Mouse (Mus musculus) left cerebral cortex, postnatal 10 days (tissue): ENCODE results near the gene Nabp2. TPM values are rescaled to one million over a fixed set of nuclear protein-coding genes. Genes with fewer than 3 reads are reported as not detected.

Source experiments
- DNase-seq, 2 experiments: peaks; one replicate each; pipeline ENCODE4 v3.0.0; 2021 to 2022; ENCODE audit warnings: low spot score in 2 of 2, mixed read lengths in 1 of 2; ENCODE audit errors: extremely low spot score in 1 of 2
- intact Hi-C: fragments of 180-260 bp; cut with DNase I; formaldehyde crosslinking; loops from one replicate; pipeline ENCODE4 v1.15.1; 2025
- total RNA-seq, 2 experiments: library from RNA; stranded (reverse); gene quantifications; 2 replicates each; pipeline ENCODE4 v1.2.3; 2021

The Nabp2 gene
- total RNA-seq, 2 experiments from 2014 or later = 88.5 to 93.8 TPM

DNA sequence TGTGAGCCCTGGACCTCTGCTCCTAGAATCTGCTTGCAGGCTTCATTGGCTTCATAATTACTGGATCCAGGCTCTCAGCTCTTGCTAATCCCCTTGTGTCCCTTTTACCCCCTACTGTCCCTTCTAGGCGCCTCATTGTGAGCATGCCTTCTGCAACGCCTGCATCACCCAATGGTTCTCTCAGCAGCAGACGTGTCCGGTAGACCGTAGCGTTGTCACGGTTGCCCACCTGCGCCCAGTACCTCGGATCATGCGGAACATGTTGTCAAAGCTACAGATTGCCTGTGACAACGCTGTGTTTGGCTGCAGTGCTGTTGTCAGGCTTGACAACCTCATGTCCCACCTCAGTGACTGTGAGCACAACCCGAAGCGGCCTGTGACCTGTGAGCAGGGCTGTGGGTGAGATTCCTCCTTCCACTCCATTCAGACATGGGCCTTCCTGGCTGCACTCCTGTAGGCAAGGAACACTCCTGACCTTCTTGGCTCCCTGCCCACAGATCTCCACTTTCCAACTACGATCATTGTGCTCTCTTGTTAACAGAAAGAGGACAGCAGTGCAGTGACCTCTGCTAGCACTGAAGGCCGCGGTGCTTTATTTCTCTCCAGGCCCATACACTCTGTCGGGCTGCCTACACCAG is 24.0 kb upstream of the Nabp2 start:
- intact Hi-C loops = no loop called here
- DNase-seq = peak in 1 of 2 experiments; percentile 56

DNA sequence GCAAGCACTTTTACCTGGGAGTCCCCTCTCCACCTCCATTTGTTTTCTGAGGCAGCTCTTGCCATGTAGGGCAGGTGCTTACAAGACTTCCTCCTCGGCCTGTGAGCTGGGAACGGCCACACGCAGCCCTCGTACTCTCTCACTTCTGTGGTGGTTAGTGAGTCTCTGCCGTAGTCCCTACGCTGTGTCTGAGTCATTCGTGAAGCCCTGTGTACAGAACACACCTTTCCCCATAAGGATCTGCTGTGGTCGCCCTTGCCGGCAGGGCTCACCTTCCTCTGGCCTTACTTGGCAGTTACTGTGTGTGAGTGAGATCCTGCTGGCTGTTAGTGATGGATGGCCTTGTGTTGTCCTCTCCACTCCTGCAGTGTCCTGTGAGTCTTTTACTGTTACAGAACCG is 23.4 kb upstream of the Nabp2 start:
- no peak for DNase-seq
- intact Hi-C loops = no loop called here

- intact Hi-C loops = no loop called here
- DNase-seq = no peak
These were observed 22.1 kb upstream of the Nabp2 start for GRCm38 (mm10) chr10:128433417-128433816.

- intact Hi-C loops = no loop called here
- no peak for DNase-seq
These were observed 18.2 kb upstream of the Nabp2 start for GRCm38 (mm10) chr10:128429454-128429853.

- no peak for DNase-seq
- intact Hi-C loops = no loop called here
These were observed 17.8 kb upstream of the Nabp2 start for GRCm38 (mm10) chr10:128429052-128429451.

GRCm38 (mm10) chr10:128425260-128425659 is 14.0 kb upstream of the Nabp2 start:
- DNase-seq = no peak
- intact Hi-C loops = no loop called here

DNA sequence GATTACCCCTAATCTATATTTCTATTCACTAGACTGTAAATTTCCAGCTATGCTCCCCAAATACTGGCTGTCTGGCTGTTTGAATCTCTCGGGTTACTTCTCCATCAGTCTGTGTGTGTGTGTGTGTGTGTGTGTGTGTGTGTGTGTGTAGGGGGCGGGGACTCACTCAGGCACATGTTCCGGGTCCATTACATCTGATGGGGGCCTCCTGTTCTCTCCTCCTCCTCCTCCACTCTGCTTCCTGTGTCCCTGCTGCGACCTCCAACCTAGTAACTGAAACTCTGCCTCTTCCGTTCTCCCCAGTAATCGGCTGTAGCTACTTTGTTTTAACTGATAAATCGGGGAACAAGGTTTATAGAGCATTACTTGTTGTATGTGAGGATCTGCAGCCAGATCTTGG is 13.3 kb upstream of the Nabp2 start:
- intact Hi-C loops = no loop called here

GRCm38 (mm10) chr10:128422426-128422825 is 11.1 kb upstream of the Nabp2 start:
- intact Hi-C loops = no loop called here
- DNase-seq = no peak

More for the DNA sequence above, 13.3 kb upstream of the Nabp2 start:
- DNase-seq = no peak

GRCm38 (mm10) chr10:128414848-128415247 is 3.6 kb upstream of the Nabp2 start:
- intact Hi-C loops = loop anchor here (5.0 kb wide), 1 partner anchor 42 kb away; the partner anchor contains the start of gene Smarcc2
- DNase-seq = no peak

DNA sequence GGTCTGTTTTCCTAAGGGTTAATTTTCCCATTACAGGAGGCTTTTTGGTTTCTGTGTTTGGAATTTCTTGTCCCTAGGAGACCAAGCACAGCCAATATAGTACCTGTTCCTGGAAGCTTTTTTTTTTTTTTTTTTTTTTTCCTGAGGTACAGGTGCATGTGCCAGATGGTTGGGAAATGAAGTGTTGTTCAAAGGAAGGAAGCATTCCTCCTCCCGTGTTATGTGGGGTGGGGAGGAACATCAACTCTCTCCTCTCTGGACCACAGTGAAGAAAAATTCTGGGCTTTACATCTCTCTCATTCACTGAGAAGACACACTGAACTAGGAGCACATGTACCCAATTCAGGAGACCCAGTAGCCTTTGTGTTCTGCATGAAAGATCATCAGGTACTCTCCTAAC is 1.8 kb upstream of the Nabp2 start:
- DNase-seq = no peak
- intact Hi-C loops = loop anchor here (5.0 kb wide), 1 partner anchor 44 kb away; the partner anchor contains the start of gene Smarcc2

- intact Hi-C loops = loop anchor here (5.0 kb wide), 1 partner anchor 45 kb away; the partner anchor contains the start of gene Smarcc2
These were observed 1.3 kb upstream of the Nabp2 start for GRCm38 (mm10) chr10:128412558-128412957.

DNA sequence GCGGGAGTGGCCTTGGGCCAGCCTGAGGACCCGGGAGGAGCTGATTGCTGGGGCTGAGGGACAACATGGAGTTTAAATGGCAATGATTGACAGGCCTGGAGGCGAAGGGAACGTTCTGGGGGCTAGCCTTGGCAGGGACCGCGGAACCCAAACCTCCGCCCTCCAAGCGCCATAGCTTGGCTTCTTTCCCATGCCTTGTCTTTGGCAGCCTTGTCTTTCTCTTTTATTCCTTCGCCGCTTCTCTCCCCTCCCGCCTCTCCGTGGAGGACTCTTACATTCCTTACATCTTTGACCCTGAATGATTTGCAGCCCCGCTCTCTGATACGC is 726 bp upstream of the Nabp2 start:
- DNase-seq = peak in 1 of 2 experiments; percentile 62
- intact Hi-C loops = loop anchor here (5.0 kb wide), 1 partner anchor 45 kb away; the partner anchor contains the start of gene Smarcc2

More at GRCm38 (mm10) chr10:128412558-128412957, 1.3 kb upstream of the Nabp2 start:
- no peak for DNase-seq

DNA sequence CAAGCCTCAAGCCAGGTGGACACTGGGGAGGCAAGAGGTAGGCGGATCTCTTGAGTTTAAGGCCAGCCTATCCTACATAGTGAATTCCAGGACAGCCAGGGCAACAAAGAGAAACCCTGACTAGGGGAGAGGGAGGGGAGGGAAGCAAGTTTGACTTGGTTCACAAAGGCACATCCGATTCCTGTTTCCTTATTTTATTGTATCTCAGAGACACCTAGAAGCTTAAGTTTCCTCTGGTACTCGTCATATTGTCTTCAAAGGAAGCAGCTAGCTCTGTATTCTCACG is 789 bp downstream of the Nabp2 start:
- DNase-seq = no peak
- intact Hi-C loops = loop anchor here (5.0 kb wide), 1 partner anchor 47 kb away; the partner anchor contains the start of gene Smarcc2

DNA sequence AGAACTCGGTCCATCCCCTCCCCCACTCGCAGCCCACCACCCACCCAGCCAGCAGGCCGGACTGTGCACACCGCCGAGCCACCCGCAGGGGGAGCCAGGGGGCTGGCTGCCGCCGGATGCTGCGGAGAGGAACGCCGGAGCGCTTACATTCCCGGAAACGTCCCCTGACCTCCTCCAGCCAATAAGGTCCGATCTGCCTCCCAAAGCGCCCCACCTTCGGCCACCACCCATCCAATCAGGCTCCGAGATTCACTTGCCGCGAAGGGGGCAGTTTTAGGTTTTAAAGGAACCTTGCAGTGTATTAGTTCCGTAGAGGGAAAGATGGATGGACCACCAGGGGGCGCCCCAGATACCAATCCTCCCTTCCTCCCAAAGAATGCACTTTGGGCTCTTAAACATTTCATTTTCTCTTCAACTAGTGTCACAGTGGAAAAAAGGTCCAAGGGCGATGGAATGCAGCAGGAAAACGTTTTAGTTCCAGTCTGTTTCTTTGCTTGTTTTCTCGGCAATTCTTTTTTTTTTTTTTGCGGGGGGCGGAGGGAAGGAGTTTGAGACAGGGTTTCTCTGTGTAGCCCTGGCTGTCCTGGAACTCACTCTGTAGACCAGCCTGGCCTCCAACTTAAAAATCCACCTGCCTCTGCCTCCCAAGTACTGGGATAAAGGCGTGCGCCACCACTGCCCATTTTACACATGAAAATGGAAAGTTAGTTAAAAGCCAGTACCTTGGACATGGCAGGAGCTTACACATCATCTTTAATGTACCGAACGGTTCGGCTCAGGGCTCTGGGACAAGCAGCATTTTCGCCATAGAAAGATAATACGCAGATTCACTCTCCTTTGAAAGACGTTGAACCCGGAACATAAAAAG is 1.4 kb downstream of the Nabp2 start:
- peak; percentile 98 for DNase-seq
- intact Hi-C loops = loop anchor here (5.0 kb wide), 1 partner anchor 47 kb away; the partner anchor contains the start of gene Smarcc2

- peak; percentile 44 to 71 for DNase-seq
- intact Hi-C loops = no loop called here
These were observed 2.4 kb downstream of the Nabp2 start for GRCm38 (mm10) chr10:128408591-128409535.

DNA sequence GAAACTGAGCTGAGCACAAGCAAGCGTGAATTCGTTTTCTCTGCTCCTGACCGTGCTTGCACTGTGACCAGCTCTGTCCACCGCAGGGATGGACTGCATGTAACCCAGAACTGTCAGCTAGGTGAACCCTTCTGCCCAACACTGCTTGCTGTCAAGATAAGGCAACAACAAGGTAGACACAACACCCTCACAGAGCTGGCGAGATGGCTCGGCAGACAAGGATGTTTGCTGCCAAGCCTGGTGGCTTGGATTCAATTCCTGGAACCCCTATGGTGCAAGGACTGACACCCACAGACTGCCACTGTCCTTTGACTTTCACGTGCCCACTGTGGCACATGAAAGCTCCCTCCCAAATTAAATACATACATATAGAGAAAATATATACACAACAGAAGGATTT is 7.4 kb downstream of the Nabp2 start:
- DNase-seq = no peak
- intact Hi-C loops = no loop called here

- intact Hi-C loops = no loop called here
- DNase-seq = no peak
These were observed 9.7 kb downstream of the Nabp2 start for GRCm38 (mm10) chr10:128401638-128402037.

GRCm38 (mm10) chr10:128401056-128401455 is 10.2 kb downstream of the Nabp2 start, which contains the start of gene Slc39a5:
Slc39a5 (minus strand) TSS chr10:128401229.
- no peak for DNase-seq
- intact Hi-C loops = no loop called here

DNA sequence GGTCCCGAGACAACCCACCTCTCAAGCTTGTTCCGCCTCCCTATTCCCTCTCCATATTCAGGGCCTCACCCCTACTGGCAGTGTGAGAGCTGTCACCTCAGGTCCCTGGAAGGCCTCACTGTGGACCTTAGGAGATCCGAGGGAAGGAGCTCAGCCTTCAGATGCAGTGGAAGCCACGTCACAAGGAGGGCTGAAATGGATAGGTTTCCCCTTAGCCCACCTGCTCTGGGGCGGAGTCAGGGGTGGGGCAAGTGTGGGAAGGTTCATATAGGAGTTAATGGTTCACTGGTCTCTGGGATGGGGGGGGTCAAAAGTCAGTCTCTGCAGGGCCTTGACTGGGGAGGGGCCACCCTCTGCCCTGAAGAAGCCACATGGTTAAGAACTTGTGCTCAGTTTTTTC is 11.0 kb downstream of the Nabp2 start:
- intact Hi-C loops = no loop called here
- no peak for DNase-seq
